Mouse (Mus musculus): ENCODE measurements at regions not wholly inside any gene's neighbourhood (a gene's known extent, or its start where the extent isn't known, plus 50 kb on each side); places are given as distances from the start of the nearest gene placed in this dataset.

- no peak overlapping the region for H3K27ac ChIP-seq (replicated peaks)
- H3K36me3 ChIP-seq (ENCODE audit: control insufficient read depth, insufficient read depth, low read length): no peaks in the 10 kb centered on the region
- no peak for ATAC-seq (ENCODE audit: low FRiP score, low TSS enrichment)
- no peaks in the 10 kb centered on the region for H3K27me3 ChIP-seq (ENCODE audit: control insufficient read depth, insufficient read depth, low read length)
- TF ChIP-seq EP300 (optimal IDR thresholded peaks at IDR 0.05): no peak
- no peak for TF ChIP-seq CTCF (IDR thresholded peaks at IDR 0.05; ENCODE audit: low read depth)
- 76% methylated on average over 2 of the region's 2 CpGs for WGBS
- no peak overlapping the region for H3K4me2 ChIP-seq (replicated peaks; ENCODE audit: low read depth)
- no peak for DNase-seq (ENCODE audit: low spot score)
- H3K4me3 ChIP-seq (ENCODE audit: low read depth, low read length): no peak overlapping the region
- no peak overlapping the region for H3K9ac ChIP-seq (ENCODE audit: low read length)
- no peaks in the 10 kb centered on the region for H3K4me1 ChIP-seq (replicated peaks; ENCODE audit: control insufficient read depth, insufficient read depth)
- no peaks in the 10 kb centered on the region for H3K9me3 ChIP-seq (ENCODE audit: control insufficient read depth, low read length)
Measured at GRCm38 (mm10) chr4:131205127-131205526, 260.9 kb downstream of the Matn1 start.

GRCm38 (mm10) chr4:131205685-131206084, 261.5 kb downstream of the Matn1 start:
- WGBS: 28% methylated on average over 4 of the region's 4 CpGs

GRCm38 (mm10) chr4:131206181-131206885, 262.1 kb downstream of the Matn1 start:
- H3K9ac ChIP-seq (ENCODE audit: low read length): no peak overlapping the region
- no peaks in the 10 kb centered on the region for H3K27me3 ChIP-seq (ENCODE audit: control insufficient read depth, insufficient read depth, low read length)
- ATAC-seq (ENCODE audit: low FRiP score, low TSS enrichment) (no peak), DNase-seq (ENCODE audit: low spot score) (no peak)
- H3K4me3 ChIP-seq (ENCODE audit: low read depth, low read length): no peak overlapping the region
- TF ChIP-seq CTCF (IDR thresholded peaks at IDR 0.05; ENCODE audit: low read depth) (no peak), EP300 (optimal IDR thresholded peaks at IDR 0.05) (no peak)
- H3K9me3 ChIP-seq (ENCODE audit: control insufficient read depth, low read length): no peaks in the 10 kb centered on the region
- H3K4me2 ChIP-seq (replicated peaks; ENCODE audit: low read depth): no peak overlapping the region
- H3K4me1 ChIP-seq (replicated peaks; ENCODE audit: control insufficient read depth, insufficient read depth): no peaks in the 10 kb centered on the region
- 83% methylated on average over 8 of the region's 8 CpGs for WGBS
- no peaks in the 10 kb centered on the region for H3K36me3 ChIP-seq (ENCODE audit: control insufficient read depth, insufficient read depth, low read length)
- H3K27ac ChIP-seq (replicated peaks): no peak overlapping the region

More at GRCm38 (mm10) chr4:131205685-131206084, 261.5 kb downstream of the Matn1 start:
- DNase-seq (ENCODE audit: low spot score) (no peak), ATAC-seq (ENCODE audit: low FRiP score, low TSS enrichment) (no peak)
- no peak overlapping the region for H3K4me3 ChIP-seq (ENCODE audit: low read depth, low read length)
- no peaks in the 10 kb centered on the region for H3K9me3 ChIP-seq (ENCODE audit: control insufficient read depth, low read length)
- TF ChIP-seq EP300 (optimal IDR thresholded peaks at IDR 0.05): no peak
- no peak for TF ChIP-seq CTCF (IDR thresholded peaks at IDR 0.05; ENCODE audit: low read depth)
- H3K9ac ChIP-seq (ENCODE audit: low read length): no peak overlapping the region
- no peaks in the 10 kb centered on the region for H3K27me3 ChIP-seq (ENCODE audit: control insufficient read depth, insufficient read depth, low read length)
- H3K36me3 ChIP-seq (ENCODE audit: control insufficient read depth, insufficient read depth, low read length): no peaks in the 10 kb centered on the region
- no peaks in the 10 kb centered on the region for H3K4me1 ChIP-seq (replicated peaks; ENCODE audit: control insufficient read depth, insufficient read depth)
- no peak overlapping the region for H3K27ac ChIP-seq (replicated peaks)
- no peak overlapping the region for H3K4me2 ChIP-seq (replicated peaks; ENCODE audit: low read depth)

GRCm38 (mm10) chr4:131206886-131207200, 262.7 kb downstream of the Matn1 start:
- Histone ChIP-seq H3K9ac (ENCODE audit: low read length) (no peak overlapping the region), H3K36me3 (ENCODE audit: control insufficient read depth, insufficient read depth, low read length) (no peaks in the 10 kb centered on the region), H3K4me2 (replicated peaks; ENCODE audit: low read depth) (no peak overlapping the region), H3K27me3 (ENCODE audit: control insufficient read depth, insufficient read depth, low read length) (no peaks in the 10 kb centered on the region), H3K4me3 (ENCODE audit: low read depth, low read length) (no peak overlapping the region), H3K4me1 (replicated peaks; ENCODE audit: control insufficient read depth, insufficient read depth) (no peaks in the 10 kb centered on the region), H3K9me3 (ENCODE audit: control insufficient read depth, low read length) (no peaks in the 10 kb centered on the region), H3K27ac (replicated peaks) (no peak overlapping the region)
- TF ChIP-seq EP300 (optimal IDR thresholded peaks at IDR 0.05) (no peak), CTCF (IDR thresholded peaks at IDR 0.05; ENCODE audit: low read depth) (no peak)
- ATAC-seq (ENCODE audit: low FRiP score, low TSS enrichment) (no peak), DNase-seq (ENCODE audit: low spot score) (no peak)
- WGBS: 59% methylated on average over 4 of the region's 4 CpGs

GRCm38 (mm10) chr4:131207249-131207648, 263.1 kb downstream of the Matn1 start:
- Histone ChIP-seq H3K27ac (replicated peaks) (no peak overlapping the region), H3K27me3 (ENCODE audit: control insufficient read depth, insufficient read depth, low read length) (no peaks in the 10 kb centered on the region), H3K9ac (ENCODE audit: low read length) (no peak overlapping the region), H3K36me3 (ENCODE audit: control insufficient read depth, insufficient read depth, low read length) (no peaks in the 10 kb centered on the region), H3K4me2 (replicated peaks; ENCODE audit: low read depth) (no peak overlapping the region), H3K4me1 (replicated peaks; ENCODE audit: control insufficient read depth, insufficient read depth) (no peaks in the 10 kb centered on the region), H3K4me3 (ENCODE audit: low read depth, low read length) (no peak overlapping the region), H3K9me3 (ENCODE audit: control insufficient read depth, low read length) (no peaks in the 10 kb centered on the region)
- no peak for DNase-seq (ENCODE audit: low spot score)
- 80% methylated on average over 2 of the region's 2 CpGs for WGBS
- TF ChIP-seq EP300 (optimal IDR thresholded peaks at IDR 0.05) (no peak), CTCF (IDR thresholded peaks at IDR 0.05; ENCODE audit: low read depth) (no peak)
- no peak for ATAC-seq (ENCODE audit: low FRiP score, low TSS enrichment)

GRCm38 (mm10) chr4:131208166-131208565, 264.0 kb downstream of the Matn1 start:
- 59% methylated on average over 9 of the region's 9 CpGs for WGBS
- Histone ChIP-seq H3K27me3 (ENCODE audit: control insufficient read depth, insufficient read depth, low read length) (no peaks in the 10 kb centered on the region), H3K4me1 (replicated peaks; ENCODE audit: control insufficient read depth, insufficient read depth) (no peaks in the 10 kb centered on the region), H3K36me3 (ENCODE audit: control insufficient read depth, insufficient read depth, low read length) (no peaks in the 10 kb centered on the region), H3K27ac (replicated peaks) (no peak overlapping the region), H3K4me3 (ENCODE audit: low read depth, low read length) (no peak overlapping the region), H3K9ac (ENCODE audit: low read length) (no peak overlapping the region), H3K4me2 (replicated peaks; ENCODE audit: low read depth) (no peak overlapping the region), H3K9me3 (ENCODE audit: control insufficient read depth, low read length) (no peaks in the 10 kb centered on the region)
- no peak for TF ChIP-seq EP300 (optimal IDR thresholded peaks at IDR 0.05)
- no peak for TF ChIP-seq CTCF (IDR thresholded peaks at IDR 0.05; ENCODE audit: low read depth)
- ATAC-seq (ENCODE audit: low FRiP score, low TSS enrichment) (no peak), DNase-seq (ENCODE audit: low spot score) (no peak)
